Mouse (Mus musculus) ES-Bruce4 (cell line): Measurements from ENCODE around the gene Zbtb48.

ENCODE experiments used
- CTCF ChIP-seq: IDR thresholded peaks from one replicate; pipeline ENCODE4 v1.8.1; 2011; ENCODE audit warnings: low read depth, low read length
- EP300 ChIP-seq: IDR thresholded peaks from 2 replicates; pipeline ENCODE4 v1.6.1; 2011; ENCODE audit warnings: low read depth, low read length; ENCODE audit not compliant: insufficient read depth
- POLR2A ChIP-seq: IDR thresholded peaks from one replicate; pipeline ENCODE4 v1.8.1; 2011; ENCODE audit warnings: low read length; ENCODE audit not compliant: insufficient read depth

DNA sequence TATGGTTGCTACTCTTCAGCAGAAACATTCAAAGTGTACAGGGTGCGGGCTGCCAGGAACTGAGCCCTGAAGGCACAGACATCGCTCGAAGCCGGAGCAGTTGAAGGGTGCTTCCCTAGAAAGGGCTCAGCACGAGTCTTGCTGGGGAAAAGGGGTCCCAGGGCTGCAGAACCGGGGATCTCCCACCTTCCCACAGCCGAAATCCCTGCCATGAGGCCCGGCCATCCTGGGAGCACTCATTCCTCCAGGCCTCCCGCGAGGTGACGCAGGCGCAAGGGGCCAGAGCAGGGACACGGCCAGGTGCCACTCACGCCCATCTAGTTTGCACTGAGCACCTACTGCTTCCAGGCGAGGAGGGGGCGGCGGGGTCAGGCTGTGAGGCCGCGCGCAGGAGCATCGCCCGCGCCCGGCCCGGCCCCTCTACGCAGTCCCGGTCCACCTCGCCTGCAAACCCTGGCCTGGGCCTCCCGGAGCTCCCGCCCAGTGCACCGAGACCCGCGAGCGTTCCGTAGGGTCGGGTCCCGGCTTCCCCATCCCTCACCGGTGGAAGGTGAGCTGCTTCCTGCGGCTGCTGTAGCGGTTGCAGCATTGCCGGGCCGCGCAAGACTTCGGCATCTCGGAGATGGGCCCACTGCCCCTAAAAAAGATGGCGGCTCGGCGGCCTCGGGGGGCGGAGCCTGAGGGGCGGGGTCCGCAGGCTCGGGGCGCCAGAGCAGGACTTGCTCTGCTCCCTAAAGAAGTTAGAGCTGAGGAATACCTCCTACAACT is 38.9 kb downstream of the Zbtb48 start, which contains the start of gene Thap3:
- TF ChIP-seq POLR2A, result no peak
- no peak for TF ChIP-seq EP300
- TF ChIP-seq CTCF, result no peak
